Mouse (Mus musculus) lung, embryonic 16.5 days (tissue): ENCODE measurements around the gene Cetn4. TPM values are rescaled to one million over a fixed set of nuclear protein-coding genes. Genes with fewer than 3 reads are reported as not detected.

Source experiments
- ATAC-seq: fragments of 200-750 bp; cut with Nextera tagmentation; 2 replicates; pipeline ENCODE4 v1.8.0; 2017; ENCODE audit warnings: low read depth, mild to moderate bottlenecking, moderate library complexity
- H3K27ac ChIP-seq: fragments of 300-500 bp; sonication (generic); 2 replicates; pipeline ENCODE4 v1.5.1; 2014; ENCODE audit warnings: mild to moderate bottlenecking, control low read depth, low read length
- H3K27me3 ChIP-seq: fragments of 300-500 bp; sonication (generic); 2 replicates; pipeline ENCODE4 v1.6.1; 2014; ENCODE audit warnings: low read depth, low read length, mixed read lengths; ENCODE audit not compliant: control insufficient read depth, insufficient read depth
- H3K36me3 ChIP-seq: fragments of 300-500 bp; sonication (generic); 2 replicates; pipeline ENCODE4 v1.6.1; 2014; ENCODE audit warnings: low read length; ENCODE audit not compliant: control insufficient read depth, insufficient read depth
- H3K4me1 ChIP-seq: fragments of 300-500 bp; sonication (generic); replicated peaks from 2 replicates; pipeline ENCODE4 v1.6.1; 2014; ENCODE audit warnings: low read length, mixed read lengths; ENCODE audit not compliant: control insufficient read depth, insufficient read depth
- H3K4me2 ChIP-seq: fragments of 300-500 bp; sonication (generic); 2 replicates; pipeline ENCODE4 v1.6.1; 2014; ENCODE audit warnings: low read depth, low read length, control low read depth
- H3K4me3 ChIP-seq: fragments of 300-500 bp; sonication (generic); 2 replicates; pipeline ENCODE4 v1.5.1; 2014; ENCODE audit warnings: mild to moderate bottlenecking, low read length, control low read depth
- H3K9ac ChIP-seq: fragments of 300-500 bp; sonication (generic); 2 replicates; pipeline ENCODE4 v1.6.1; 2014; ENCODE audit warnings: low read length, control low read depth
- H3K9me3 ChIP-seq: fragments of 300-500 bp; sonication (generic); 2 replicates; pipeline ENCODE4 v1.6.1; 2016; ENCODE audit warnings: low read length; ENCODE audit not compliant: control insufficient read depth
- WGBS: fragments of 180-500 bp; shearing (Covaris S2); extraction: QIAGEN DNeasy Blood & Tissue Kit; methylation state at CpG from one replicate; pipeline ENCODE4 v1.1.7; 2014; 5-methylcytosine and 5-hydroxymethylcytosine counted together
- polyA plus RNA-seq: library from polyadenylated mRNA; unstranded; fragments of >200 nt; fragmentation: Nextera tagmentation; extraction: Ambion mirVana; gene quantifications from 2 replicates; pipeline ENCODE4 v1.2.1, GENCODE M21; 2015

Gene Cetn4
- polyA plus RNA-seq, 1 experiment from 2014 or later = 9.2 TPM

GRCm38 (mm10) chr3:37342811-37343210, 30.3 kb upstream of the Cetn4 start:
- WGBS = 36% methylated on average over 5 of the region's 5 CpGs
- Histone ChIP-seq H3K9ac (no peak overlapping the region), H3K4me3 (no peak overlapping the region), H3K9me3 (no peaks in the 10 kb centered on the region), H3K36me3 (no peaks in the 10 kb centered on the region), H3K27ac (no peak overlapping the region), H3K4me2 (no peak overlapping the region), H3K4me1 (peaks cover 2% of the 10 kb centered on the region), H3K27me3 (peaks cover 4% of the 10 kb centered on the region; the same call in 1 of the 2 replicates)
- no peak for ATAC-seq

GRCm38 (mm10) chr3:37341110-37341509, 28.6 kb upstream of the Cetn4 start:
- no peak overlapping the region for H3K4me2 ChIP-seq
- no peak for ATAC-seq

DNA sequence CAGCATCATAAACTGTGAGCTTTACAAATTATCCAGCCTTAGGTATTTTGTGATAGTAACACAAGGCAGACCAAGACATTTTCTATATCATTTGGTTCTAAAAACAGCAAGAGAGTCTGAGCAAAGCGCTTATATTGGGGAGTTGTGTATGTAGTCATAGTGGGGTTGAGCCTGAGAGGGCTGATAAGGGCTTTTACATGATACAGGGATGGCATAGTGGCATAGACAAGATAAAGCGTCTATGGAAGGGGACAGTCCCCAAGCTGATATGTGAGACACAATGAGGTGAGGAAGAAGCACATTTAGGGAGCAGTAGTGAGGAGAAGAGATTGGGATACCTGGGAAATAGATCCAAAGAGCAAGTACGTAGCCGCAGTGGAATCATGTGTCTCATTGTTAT, 21.5 kb upstream of the Cetn4 start:
- H3K27me3 ChIP-seq = no peaks in the 10 kb centered on the region
- H3K4me2 ChIP-seq = no peak overlapping the region
- no peak for ATAC-seq
- no peaks in the 10 kb centered on the region for H3K9me3 ChIP-seq
- H3K4me1 ChIP-seq = no peaks in the 10 kb centered on the region
- H3K27ac ChIP-seq = no peak overlapping the region
- 87% methylated on average over 4 of the region's 4 CpGs for WGBS
- H3K9ac ChIP-seq = no peak overlapping the region
- H3K4me3 ChIP-seq = no peak overlapping the region
- no peaks in the 10 kb centered on the region for H3K36me3 ChIP-seq

More at GRCm38 (mm10) chr3:37341110-37341509, 28.6 kb upstream of the Cetn4 start:
- Histone ChIP-seq H3K9ac (no peak overlapping the region), H3K4me1 (no peaks in the 10 kb centered on the region; the same call in 1 of the 2 replicates), H3K9me3 (no peaks in the 10 kb centered on the region), H3K27ac (no peak overlapping the region), H3K4me3 (no peak overlapping the region), H3K27me3 (no peaks in the 10 kb centered on the region), H3K36me3 (no peaks in the 10 kb centered on the region)
- WGBS = 61% methylated on average over 5 of the region's 5 CpGs

DNA sequence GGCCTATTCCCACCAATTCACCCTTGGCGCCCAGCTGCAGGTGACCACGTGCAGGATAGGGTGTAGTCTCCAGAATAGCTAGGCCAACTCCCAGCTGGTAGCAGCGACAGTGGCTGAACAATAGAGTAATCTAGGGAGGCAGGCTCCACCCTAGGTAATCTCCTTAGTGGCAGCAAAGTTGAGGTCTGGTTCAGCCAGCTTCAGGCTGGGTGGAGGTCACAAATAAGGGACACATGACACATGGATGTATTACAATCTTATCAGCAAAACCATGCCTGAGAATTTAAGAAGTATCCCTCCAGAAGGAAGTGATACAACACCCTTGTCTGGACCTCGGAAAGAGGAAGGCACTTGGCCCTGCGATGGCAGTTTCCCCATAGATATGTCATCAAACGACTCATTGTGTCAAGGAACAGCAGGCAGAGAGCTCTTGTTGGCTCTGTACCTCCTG, 19.5 kb upstream of the Cetn4 start:
- 50% methylated on average over 6 of the region's 6 CpGs for WGBS

DNA sequence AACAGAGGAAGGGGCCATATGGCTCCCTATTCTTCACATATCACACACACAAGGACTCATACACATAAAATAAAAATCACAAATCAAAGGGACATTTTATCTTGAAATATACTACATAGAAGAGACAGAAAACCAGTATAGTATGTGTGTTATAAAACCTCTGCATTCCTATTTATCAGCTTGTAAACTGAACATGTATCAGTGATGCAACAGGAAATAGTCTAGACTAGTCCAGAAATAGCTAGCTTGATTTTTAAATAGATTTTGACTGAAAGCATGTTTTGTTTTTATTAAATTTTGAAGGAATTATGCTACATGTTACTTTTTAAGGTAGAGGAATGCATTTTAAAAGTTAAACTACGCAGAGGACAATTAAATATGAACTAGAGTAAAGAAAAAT, 17.5 kb upstream of the Cetn4 start:
- ATAC-seq = no peak
- H3K36me3 ChIP-seq = no peaks in the 10 kb centered on the region
- no peak overlapping the region for H3K27ac ChIP-seq
- H3K27me3 ChIP-seq = no peaks in the 10 kb centered on the region
- H3K4me3 ChIP-seq = no peak overlapping the region
- H3K4me2 ChIP-seq = no peak overlapping the region
- no peaks in the 10 kb centered on the region for H3K9me3 ChIP-seq
- whole genome bisulfite sequencing = 79% methylated on average over 1 of the region's 1 CpGs
- H3K9ac ChIP-seq = no peak overlapping the region
- H3K4me1 ChIP-seq = peaks cover 9% of the 10 kb centered on the region

More for the DNA sequence above, 19.5 kb upstream of the Cetn4 start:
- Histone ChIP-seq H3K4me3 (no peak overlapping the region), H3K36me3 (no peaks in the 10 kb centered on the region), H3K27me3 (no peaks in the 10 kb centered on the region), H3K4me1 (peaks cover 2% of the 10 kb centered on the region; the same call in 1 of the 2 replicates), H3K27ac (no peak overlapping the region), H3K9ac (no peak overlapping the region), H3K4me2 (no peak overlapping the region), H3K9me3 (no peaks in the 10 kb centered on the region)
- ATAC-seq = no peak

GRCm38 (mm10) chr3:37328489-37328888, 16.0 kb upstream of the Cetn4 start:
- 62% methylated on average over 2 of the region's 2 CpGs for WGBS
- Histone ChIP-seq H3K4me3 (no peak overlapping the region), H3K27me3 (no peaks in the 10 kb centered on the region), H3K36me3 (no peaks in the 10 kb centered on the region), H3K9ac (no peak overlapping the region), H3K27ac (no peak overlapping the region), H3K9me3 (no peaks in the 10 kb centered on the region), H3K4me1 (peaks cover 9% of the 10 kb centered on the region), H3K4me2 (no peak overlapping the region)
- no peak for ATAC-seq

GRCm38 (mm10) chr3:37326627-37327026, 14.1 kb upstream of the Cetn4 start:
- ATAC-seq = no peak
- Histone ChIP-seq H3K9ac (no peak overlapping the region), H3K36me3 (no peaks in the 10 kb centered on the region), H3K9me3 (no peaks in the 10 kb centered on the region), H3K27me3 (no peaks in the 10 kb centered on the region), H3K4me3 (no peak overlapping the region), H3K4me2 (no peak overlapping the region), H3K27ac (no peak overlapping the region), H3K4me1 (peaks cover 9% of the 10 kb centered on the region)
- 84% methylated on average over 3 of the region's 3 CpGs for WGBS

DNA sequence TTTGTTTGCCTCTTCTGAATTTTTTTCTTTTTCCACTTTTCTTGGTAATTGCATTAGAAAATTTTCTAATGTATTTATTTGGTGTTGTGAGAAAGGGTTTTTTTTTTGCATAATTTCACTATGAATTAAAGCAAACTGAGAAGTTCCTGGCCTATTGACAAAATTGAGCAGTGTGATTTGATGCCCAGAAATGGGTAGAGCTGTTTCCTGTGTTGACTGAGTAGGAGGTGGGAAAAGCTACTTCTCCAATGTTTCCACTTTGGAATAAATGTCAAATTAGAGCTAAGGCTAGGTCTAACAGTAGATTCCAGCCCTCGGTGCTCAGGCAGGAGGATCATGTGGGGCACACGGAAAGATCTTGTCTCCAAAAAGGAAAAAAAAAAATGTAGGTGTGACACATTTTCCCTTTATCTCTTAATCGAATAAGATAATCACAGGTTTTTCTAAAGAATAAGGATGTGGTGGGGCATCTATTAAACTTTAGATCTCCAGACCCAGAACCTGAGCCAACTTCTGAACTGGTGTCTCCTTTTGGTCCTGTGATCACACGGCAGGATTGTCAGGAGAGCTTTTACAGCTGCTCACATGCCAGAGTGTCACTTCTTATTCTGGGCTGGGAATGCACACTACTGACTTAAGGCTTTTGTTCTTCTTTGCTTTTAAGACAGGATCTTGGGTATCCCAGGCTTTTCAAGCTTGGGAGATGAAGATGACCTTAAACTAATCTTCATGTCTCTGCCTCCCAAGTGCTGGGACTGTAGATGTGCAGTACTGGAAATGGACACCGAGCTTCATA, 13.0 kb upstream of the Cetn4 start:
- Histone ChIP-seq H3K4me2 (no peak overlapping the region), H3K4me1 (peaks cover 9% of the 10 kb centered on the region), H3K27ac (peak overlapping the region; percentile 10; the same call in 1 of the 2 replicates), H3K27me3 (no peaks in the 10 kb centered on the region), H3K4me3 (no peak overlapping the region), H3K9me3 (no peaks in the 10 kb centered on the region), H3K9ac (no peak overlapping the region), H3K36me3 (peaks cover 7% of the 10 kb centered on the region)
- peak; percentile 37; the same call in 1 of the 2 replicates for ATAC-seq
- 59% methylated on average over 5 of the region's 5 CpGs for WGBS

- Histone ChIP-seq H3K27ac (no peak overlapping the region), H3K4me2 (no peak overlapping the region), H3K9me3 (no peaks in the 10 kb centered on the region), H3K27me3 (no peaks in the 10 kb centered on the region), H3K4me3 (no peak overlapping the region), H3K36me3 (peaks cover 15% of the 10 kb centered on the region), H3K4me1 (peaks cover 9% of the 10 kb centered on the region), H3K9ac (no peak overlapping the region)
- 30% methylated on average over 3 of the region's 3 CpGs for WGBS
- ATAC-seq = peak; percentile 53
Observed at GRCm38 (mm10) chr3:37324310-37324709, 11.8 kb upstream of the Cetn4 start.
